In the genomic region with DNA sequence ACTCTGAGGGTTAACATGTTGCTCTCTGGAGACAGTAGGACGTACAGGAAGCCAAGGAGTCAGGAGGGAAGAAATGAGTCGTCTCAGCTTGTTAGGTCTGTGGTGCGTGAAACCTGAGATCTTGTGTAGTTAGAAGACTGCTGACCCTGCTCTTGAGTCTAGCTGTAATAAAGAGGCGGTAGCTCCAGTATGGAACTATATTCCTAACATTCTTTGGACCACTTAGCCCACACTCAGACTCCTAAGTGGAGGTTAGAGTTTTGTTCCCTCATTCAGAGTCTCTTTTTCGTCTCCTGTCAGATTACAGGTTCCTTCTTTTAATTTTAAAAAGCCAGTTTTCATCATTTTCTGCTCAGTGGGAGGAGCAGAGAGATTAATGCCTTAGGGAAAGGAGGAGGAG, we compare ENCODE assay signal across 27 mouse cellular contexts. TPM values are rescaled to one million over a fixed set of nuclear protein-coding genes. Genes with fewer than 3 reads are reported as not detected.
A peak's percentile ranks its signal among the peaks of the same experiment; 100 is the strongest.
DNase-seq lines count a peak whose midpoint lies in the region; ATAC-seq and TF ChIP-seq lines count a peak whose summit lies in the region.
"Had no signal": no experiment of that assay in that cellular context is flagged by ENCODE, and none has a peak within 500 bp of the region (broad histone marks: within the 10 kb centered on the region; RNA-seq: fewer than 3 reads in every experiment).

No protein-coding gene starts in this region.

- H3K79me2 ChIP-seq in CH12.LX (replicated peaks; ENCODE audit: control insufficient read depth, extremely low read depth, insufficient read depth, poor library complexity, severe bottlenecking), result no peaks in the 10 kb centered on the region

- no peak for TF ChIP-seq POLR2A in CH12.LX (IDR thresholded peaks at IDR 0.05; ENCODE audit: low read depth, low read length)

- in situ Hi-C loops in CH12.LX (cut with MboI; ENCODE audit: low pct_ligation_motif_present, low pct_unique_long_range_greater_than_20kb, low sequenced_read_pairs), result no loop called here

- dilution Hi-C loops in CH12.LX (cut with MboI; ENCODE audit: extremely low pct_ligation_motif_present, extremely low pct_unique_long_range_greater_than_20kb, low sequenced_read_pairs), result no loop called here

- H3K27me3 ChIP-seq in lung, embryonic 14.5 days (ENCODE audit: insufficient read depth, low read length), result no peaks in the 10 kb centered on the region
- H3K27me3 ChIP-seq in lung, postnatal 0 days (replicated peaks; ENCODE audit: insufficient read depth, low read length), result no peaks in the 10 kb centered on the region
- no peaks in the 10 kb centered on the region for H3K27me3 ChIP-seq in CH12.LX (replicated peaks)
- H3K27me3 ChIP-seq: embryonic facial prominence, embryonic 13.5 days; forebrain, embryonic 12.5 days; forebrain, embryonic 15.5 days; hindbrain, embryonic 12.5 days; hindbrain, embryonic 15.5 days; Patski had no signal

- H3K4me3 ChIP-seq in gastrocnemius, adult 2 months, result no peak overlapping the region
- H3K4me3 ChIP-seq in lung, embryonic 14.5 days (ENCODE audit: low read depth, low read length), result no peak overlapping the region
- H3K4me3 ChIP-seq in lung, postnatal 0 days (ENCODE audit: low read depth, low read length), result no peak overlapping the region
- no peak overlapping the region for H3K4me3 ChIP-seq in CH12.LX (replicated peaks in 1 of 3; ENCODE audit: low read depth in 2 of 3, low read length in 2 of 3, poor library complexity in 1 of 3)
- H3K4me3 ChIP-seq: embryonic facial prominence, embryonic 10.5 days; embryonic facial prominence, embryonic 13.5 days; erythroblast, embryonic 14.5 days; forebrain, embryonic 12.5 days; forebrain, embryonic 15.5 days; hindbrain, embryonic 12.5 days; hindbrain, embryonic 15.5 days had no signal

- 59% methylated on average over 5 of the region's 5 CpGs for WGBS in lung, embryonic 14.5 days
- WGBS in lung, postnatal 0 days, result 50% methylated on average over 5 of the region's 5 CpGs

- TF ChIP-seq EP300 in lung, postnatal 0 days (IDR thresholded peaks at IDR 0.05), result peak; percentile 69
- TF ChIP-seq EP300 in CH12.LX (IDR thresholded peaks at IDR 0.05; ENCODE audit: low read length), result no peak

- no peaks in the 10 kb centered on the region for H3K4me1 ChIP-seq in lung, embryonic 14.5 days (ENCODE audit: insufficient read depth)
- H3K4me1 ChIP-seq in lung, postnatal 0 days (ENCODE audit: insufficient read depth, low read depth, low read length), result no peaks in the 10 kb centered on the region
- H3K4me1 ChIP-seq in CH12.LX (ENCODE audit: control insufficient read depth in 1 of 2, insufficient read depth in 2 of 2), result no peaks in the 10 kb centered on the region
- H3K4me1 ChIP-seq: forebrain, embryonic 12.5 days; forebrain, embryonic 15.5 days; hindbrain, embryonic 12.5 days; hindbrain, embryonic 15.5 days had no signal

- no peak overlapping the region for H3K9ac ChIP-seq in lung, embryonic 14.5 days
- no peak overlapping the region for H3K9ac ChIP-seq in lung, postnatal 0 days (replicated peaks; ENCODE audit: low read depth)
- H3K9ac ChIP-seq in CH12.LX (ENCODE audit: insufficient read depth, low read depth), result no peak overlapping the region
- H3K9ac ChIP-seq: embryonic facial prominence, embryonic 13.5 days; forebrain, embryonic 12.5 days; forebrain, embryonic 15.5 days; hindbrain, embryonic 12.5 days; hindbrain, embryonic 15.5 days had no signal

- no peak for ATAC-seq in lung, embryonic 14.5 days (ENCODE audit: insufficient read depth)
- peak; percentile 81 for ATAC-seq in lung, postnatal 0 days
- ATAC-seq: CD4-positive, CD25-positive, alpha-beta regulatory T cell, adult 4 months; forebrain, embryonic 15.5 days; Patski had no signal

- DNase-seq in gastrocnemius, adult 2 months, result no peak
- no peak for DNase-seq in gastrocnemius, adult 8-10 months (ENCODE audit: low spot score in 2 of 2)
- peak; percentile 14 for DNase-seq in lung, embryonic 14.5 days
- DNase-seq in lung, postnatal 25 days (ENCODE audit: low spot score), result no peak
- peak; percentile 56 for DNase-seq in lung, postnatal 0 days (ENCODE audit: low spot score)
- no peak for DNase-seq in lung, postnatal 10 days
- DNase-seq in CH12.LX (ENCODE audit: extremely low read depth), result peak; percentile 11
- no peak for DNase-seq in c-Kit-positive CD71-positive TER-119-positive erythroid progenitor cells, embryonic 14.5 days (ENCODE audit: low spot score)
- DNase-seq: adrenal gland, postnatal 10 days; adrenal gland, postnatal 36 days; cerebellum, adult 11 months; cerebellum, adult 8-10 months; cerebellum, postnatal 10 days; cerebellum, postnatal 36 days; embryo, embryonic 11 days; gastrocnemius, postnatal 14 days; heart, adult 11 months had no signal

- no peak for TF ChIP-seq CTCF in gastrocnemius, adult 2 months (IDR thresholded peaks at IDR 0.05)
- no peak for TF ChIP-seq CTCF in lung, embryonic 14.5 days (IDR thresholded peaks at IDR 0.05; ENCODE audit: low read depth)
- TF ChIP-seq CTCF in lung, postnatal 0 days (IDR thresholded peaks at IDR 0.05), result no peak
- TF ChIP-seq CTCF in CH12.LX (conservative IDR thresholded peaks at IDR 0.05 in 1 of 2, IDR thresholded peaks at IDR 0.05 in 1 of 2; ENCODE audit: low read depth in 2 of 2, low read length in 2 of 2), result no peak

- H3K4me2 ChIP-seq in lung, embryonic 14.5 days, result no peak overlapping the region
- no peak overlapping the region for H3K4me2 ChIP-seq in lung, postnatal 0 days (replicated peaks; ENCODE audit: low read depth, low read length)
- no peak overlapping the region for H3K4me2 ChIP-seq in CH12.LX (ENCODE audit: insufficient read depth, low read depth, poor library complexity, severe bottlenecking)
- H3K4me2 ChIP-seq: embryonic facial prominence, embryonic 13.5 days; forebrain, embryonic 12.5 days; forebrain, embryonic 15.5 days; heart, embryonic 11.5 days; hindbrain, embryonic 12.5 days; hindbrain, embryonic 15.5 days had no signal

- H3K9me3 ChIP-seq in lung, embryonic 14.5 days (ENCODE audit: low read depth, low read length), result no peaks in the 10 kb centered on the region
- no peaks in the 10 kb centered on the region for H3K9me3 ChIP-seq in lung, postnatal 0 days (ENCODE audit: low read length)
- no peaks in the 10 kb centered on the region for H3K9me3 ChIP-seq in CH12.LX (replicated peaks; ENCODE audit: low read length)
- H3K9me3 ChIP-seq: embryonic facial prominence, embryonic 10.5 days; embryonic facial prominence, embryonic 13.5 days; forebrain, embryonic 12.5 days; forebrain, embryonic 15.5 days; hindbrain, embryonic 12.5 days; hindbrain, embryonic 15.5 days had no signal

- peaks cover 39% of the 10 kb centered on the region for H3K36me3 ChIP-seq in lung, embryonic 14.5 days (ENCODE audit: insufficient read depth)
- H3K36me3 ChIP-seq in lung, postnatal 0 days (ENCODE audit: insufficient read depth, low read length), result peaks cover 29% of the 10 kb centered on the region
- H3K36me3 ChIP-seq in CH12.LX (replicated peaks in 1 of 2; ENCODE audit: control insufficient read depth in 1 of 2, insufficient read depth in 1 of 2, low read length in 1 of 2), result peaks cover 0 to 16% of the 10 kb centered on the region in 2 experiments

- TF ChIP-seq RAD21 in CH12.LX (IDR thresholded peaks at IDR 0.05; ENCODE audit: low read depth, low read length), result no peak

- intact Hi-C loops in gastrocnemius, adult 2 months (cut with DNase I), result no loop called here

- H3K27ac ChIP-seq in gastrocnemius, adult 2 months, result peak overlapping the region; percentile 46
- no peak overlapping the region for H3K27ac ChIP-seq in lung, embryonic 14.5 days (ENCODE audit: low read depth)
- peak overlapping the region; percentile 32; the same call in 1 of the 2 replicates for H3K27ac ChIP-seq in lung, postnatal 0 days (ENCODE audit: low read length)
- H3K27ac ChIP-seq in CH12.LX (ENCODE audit: insufficient read depth, low read depth), result no peak overlapping the region
- H3K27ac ChIP-seq: embryonic facial prominence, embryonic 10.5 days; embryonic facial prominence, embryonic 13.5 days; forebrain, embryonic 12.5 days; forebrain, embryonic 15.5 days; hindbrain, embryonic 12.5 days; hindbrain, embryonic 15.5 days had no signal

TF ChIP-seq in CH12.LX, 34 proteins besides CTCF, POLR2A, EP300 and RAD21 (continues in another document):
- TF ChIP-seq ETS1 (conservative IDR thresholded peaks at IDR 0.05; ENCODE audit: low read depth, low read length), result no peak
- TF ChIP-seq USF2 (conservative IDR thresholded peaks at IDR 0.05; ENCODE audit: low read depth, low read length), result no peak
- TF ChIP-seq JUN (IDR thresholded peaks at IDR 0.05; ENCODE audit: insufficient read depth, low read depth, low read length), result no peak
- TF ChIP-seq ZC3H11A (IDR thresholded peaks at IDR 0.05; ENCODE audit: low read depth, low read length), result no peak
- no peak for TF ChIP-seq GABPA (IDR thresholded peaks at IDR 0.05; ENCODE audit: insufficient replicate concordance, low read depth, low read length)
- TF ChIP-seq MEF2A (IDR thresholded peaks at IDR 0.05; ENCODE audit: borderline replicate concordance, low read depth, low read length), result no peak
- TF ChIP-seq USF1 (IDR thresholded peaks at IDR 0.05; ENCODE audit: low read depth, low read length), result no peak
- TF ChIP-seq MYC (IDR thresholded peaks at IDR 0.05; ENCODE audit: low read depth, low read length), result no peak

RNA-seq across cellular contexts. Expression of a gene that starts 12.5 kb away (rescaled TPM):
- 10 to 100 TPM; 18.4 to 23.5 TPM for total RNA-seq in gastrocnemius, adult 2 months (2021)
- total RNA-seq in gastrocnemius, adult 8-10 months (2022), result 10 to 100 TPM; 17.6 to 21.6 (median 19.1) TPM
- polyA plus RNA-seq in lung, embryonic 14.5 days (2014; fragmentation: Nextera tagmentation; extraction: Ambion mirVana), result 46.1 and 47.5 TPM in 2 replicates
- 16.5 and 18.6 TPM in 2 replicates for polyA plus RNA-seq in lung, postnatal 0 days (2015; fragmentation: Nextera tagmentation; extraction: Ambion mirVana)
- total RNA-seq in CH12.LX (2012; rRNA removed), result 36.9 and 37.1 TPM in 2 replicates
- 52.1 and 52.5 TPM in 2 replicates for total RNA-seq in CH12.LX (2014; rRNA removed)
- 50.3 and 53.1 TPM in 2 replicates for polyA plus RNA-seq in CH12.LX (2012; ENCODE audit: insufficient read length, low read depth)

RNA-seq across cellular contexts. Expression of a gene that starts 41.4 kb away (rescaled TPM):
- total RNA-seq in gastrocnemius, adult 2 months (2021), result 1 to 10 TPM; 1.3 to 1.7 TPM
- 1 to 10 TPM; 1.2 to 1.9 (median 1.3) TPM for total RNA-seq in gastrocnemius, adult 8-10 months (2022)
- 1.3 and 2.7 TPM in 2 replicates for polyA plus RNA-seq in lung, embryonic 14.5 days (2014; fragmentation: Nextera tagmentation; extraction: Ambion mirVana)
- 1.3 and 1.7 TPM in 2 replicates for polyA plus RNA-seq in lung, postnatal 0 days (2015; fragmentation: Nextera tagmentation; extraction: Ambion mirVana)
- total RNA-seq in CH12.LX (2012; rRNA removed) (2.0 and 3.3 TPM in 2 replicates), CH12.LX (2014; rRNA removed) (2.2 and 2.3 TPM in 2 replicates)
- polyA plus RNA-seq in CH12.LX (2012; ENCODE audit: insufficient read length, low read depth), result 2.4 and 2.8 TPM in 2 replicates

RNA-seq across cellular contexts. Expression of a gene that starts 47.3 kb away (rescaled TPM):
- total RNA-seq in gastrocnemius, adult 2 months (2021), result 10 to 100 TPM in 1 of 2 experiments, 1 to 10 TPM in 1; 9.7 to 11.1 TPM
- total RNA-seq in gastrocnemius, adult 8-10 months (2022), result 10 to 100 TPM in 1 of 4 experiments, 1 to 10 TPM in 3; 7.7 to 11.2 (median 8.5) TPM
- polyA plus RNA-seq in lung, embryonic 14.5 days (2014; fragmentation: Nextera tagmentation; extraction: Ambion mirVana), result 16.0 and 18.4 TPM in 2 replicates
- polyA plus RNA-seq in lung, postnatal 0 days (2015; fragmentation: Nextera tagmentation; extraction: Ambion mirVana), result 12.2 and 14.4 TPM in 2 replicates
- total RNA-seq in CH12.LX (2012; rRNA removed) (0.21 and 0.25 TPM in 2 replicates), CH12.LX (2014; rRNA removed) (0.12 and 0.19 TPM in 2 replicates)
- polyA plus RNA-seq in CH12.LX (2012; ENCODE audit: insufficient read length, low read depth), result 0.59 and 0.72 TPM in 2 replicates

Comparison
In these comparisons a context has a peak if more than half of its experiments do, and no peak if none do; other contexts are left out.
1. DNase-seq: peak in lung, embryonic 14.5 days (single experiment), lung, postnatal 0 days (single experiment) and CH12.LX (single experiment); none in gastrocnemius, adult 2 months (single experiment), gastrocnemius, adult 8-10 months (0 of 2), lung, postnatal 25 days (single experiment), lung, postnatal 10 days (single experiment) and c-Kit-positive CD71-positive TER-119-positive erythroid progenitor cells, embryonic 14.5 days (single experiment).
2. H3K27ac ChIP-seq: peak in gastrocnemius, adult 2 months (single experiment) and lung, postnatal 0 days (single experiment); none in lung, embryonic 14.5 days (single experiment) and CH12.LX (single experiment).
3. RNA of a gene that starts 47.3 kb away (total RNA-seq): 9.7 to 11.1 TPM in gastrocnemius, adult 2 months and 7.7 to 11.2 TPM in gastrocnemius, adult 8-10 months; 0.12 to 0.25 TPM in CH12.LX; every median in the first group is over 4 times any median in the second.